ENCODE assay signal across 14 mouse cellular contexts in the genomic region with DNA sequence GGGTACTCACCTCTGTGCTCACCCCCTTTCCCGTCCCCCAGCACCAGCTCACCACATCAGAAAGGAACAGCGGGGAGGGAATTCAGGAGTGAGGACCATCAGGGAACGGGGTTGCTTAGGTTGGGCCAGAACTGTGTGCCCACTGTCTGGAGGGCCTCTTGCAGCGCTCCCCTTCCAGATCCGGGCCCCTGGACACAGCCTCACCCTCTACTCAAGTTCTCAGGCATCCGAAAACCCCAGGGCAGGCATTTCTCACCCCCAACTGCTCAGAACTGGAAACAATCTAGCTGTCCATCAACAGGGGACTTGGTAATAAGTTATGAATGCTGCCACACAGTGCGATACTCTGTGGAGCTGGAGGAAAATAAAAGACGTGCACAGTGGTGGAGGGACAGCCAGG. TPM values are rescaled to one million over a fixed set of nuclear protein-coding genes. Genes with fewer than 3 reads are reported as not detected.
DNase-seq lines count a peak whose midpoint lies in the region; ATAC-seq lines count a peak whose summit lies in the region.
"Had no signal": no experiment of that assay in that cellular context is flagged by ENCODE, and none has a peak within 500 bp of the region (broad histone marks: within the 10 kb centered on the region; RNA-seq: fewer than 3 reads in every experiment).

No protein-coding gene starts in this region.

- H3K9me3 ChIP-seq in neural tube, embryonic 13.5 days = no peaks in the 10 kb centered on the region
- H3K9me3 ChIP-seq in forebrain, embryonic 11.5 days (ENCODE audit: control insufficient read depth, low read length) = no peaks in the 10 kb centered on the region
- no peaks in the 10 kb centered on the region for H3K9me3 ChIP-seq in hindbrain, embryonic 13.5 days
- no peaks in the 10 kb centered on the region for H3K9me3 ChIP-seq in liver, embryonic 11.5 days (ENCODE audit: control insufficient read depth, low read length)
- H3K9me3 ChIP-seq: heart, embryonic 10.5 days had no signal

- peaks cover 37% of the 10 kb centered on the region for H3K4me1 ChIP-seq in neural tube, embryonic 13.5 days (replicated peaks)
- H3K4me1 ChIP-seq in forebrain, embryonic 11.5 days (replicated peaks; ENCODE audit: control insufficient read depth, insufficient read depth, low read length) = peaks cover 8% of the 10 kb centered on the region; the same call in 1 of the 2 replicates
- H3K4me1 ChIP-seq in hindbrain, embryonic 13.5 days (replicated peaks) = peaks cover 30% of the 10 kb centered on the region
- H3K4me1 ChIP-seq in liver, embryonic 11.5 days (replicated peaks; ENCODE audit: control insufficient read depth, insufficient read depth, low read length) = no peaks in the 10 kb centered on the region

- H3K4me2 ChIP-seq in neural tube, embryonic 13.5 days = no peak overlapping the region
- H3K4me2 ChIP-seq in forebrain, embryonic 11.5 days (ENCODE audit: low read depth, low read length, severe bottlenecking) = 0 out of 2 replicates have a peak overlapping the region, but pooled peaks have one; percentile 5
- no peak overlapping the region for H3K4me2 ChIP-seq in hindbrain, embryonic 13.5 days
- no peak overlapping the region for H3K4me2 ChIP-seq in liver, embryonic 11.5 days

- ATAC-seq in neural tube, embryonic 13.5 days (ENCODE audit: low read depth) = no peak
- ATAC-seq in forebrain, embryonic 11.5 days (replicated peaks; ENCODE audit: low FRiP score) = no peak
- ATAC-seq in hindbrain, embryonic 13.5 days (ENCODE audit: low FRiP score) = no peak
- ATAC-seq in monocyte, adult 5-6 weeks (replicated peaks; ENCODE audit: insufficient number of reproducible peaks, low FRiP score, low TSS enrichment, poor library complexity, severe bottlenecking) = no peak
- ATAC-seq in liver, embryonic 11.5 days (replicated peaks; ENCODE audit: low FRiP score) = no peak

- DNase-seq in neural tube, embryonic 10.5 days (ENCODE audit: extremely low spot score, low spot score) = no peak
- DNase-seq in forebrain, embryonic 11.5 days (ENCODE audit: low spot score) = peak; percentile 62
- DNase-seq in liver, embryonic 11.5 days (ENCODE audit: low spot score) = no peak
- DNase-seq in thymus, postnatal 25 days = no peak
- DNase-seq: cerebellum, adult 18-20 months; heart, postnatal 4 days; kidney, adult 18-20 months; lung, postnatal 36 days had no signal

- H3K9ac ChIP-seq in neural tube, embryonic 13.5 days = no peak overlapping the region
- no peak overlapping the region for H3K9ac ChIP-seq in forebrain, embryonic 11.5 days (ENCODE audit: low read length)
- H3K9ac ChIP-seq in hindbrain, embryonic 13.5 days = no peak overlapping the region
- no peak overlapping the region for H3K9ac ChIP-seq in liver, embryonic 11.5 days (ENCODE audit: low read depth, low read length)
- H3K9ac ChIP-seq: liver, embryonic 14.5 days had no signal

- no peaks in the 10 kb centered on the region for H3K27me3 ChIP-seq in neural tube, embryonic 13.5 days
- H3K27me3 ChIP-seq in forebrain, embryonic 11.5 days (ENCODE audit: control insufficient read depth, insufficient read depth, low read length) = no peaks in the 10 kb centered on the region
- H3K27me3 ChIP-seq in hindbrain, embryonic 13.5 days = 0 out of 2 replicates have a peak, but pooled peaks cover 3% of the 10 kb centered on the region
- H3K27me3 ChIP-seq in liver, embryonic 11.5 days (replicated peaks; ENCODE audit: control insufficient read depth, insufficient read depth, low read length) = peaks cover 8% of the 10 kb centered on the region

- 0 out of 2 replicates have a peak, but pooled peaks cover 7% of the 10 kb centered on the region for H3K36me3 ChIP-seq in neural tube, embryonic 13.5 days
- no peaks in the 10 kb centered on the region for H3K36me3 ChIP-seq in forebrain, embryonic 11.5 days (ENCODE audit: control insufficient read depth, insufficient read depth, low read length)
- no peaks in the 10 kb centered on the region for H3K36me3 ChIP-seq in hindbrain, embryonic 13.5 days
- no peaks in the 10 kb centered on the region for H3K36me3 ChIP-seq in liver, embryonic 11.5 days (ENCODE audit: control insufficient read depth, insufficient read depth, low read length)
- H3K36me3 ChIP-seq: heart, embryonic 10.5 days had no signal

- 41% methylated on average over 8 of the region's 8 CpGs for WGBS in neural tube, embryonic 13.5 days
- WGBS in forebrain, embryonic 11.5 days = 27% methylated on average over 8 of the region's 8 CpGs
- 24% methylated on average over 8 of the region's 8 CpGs for WGBS in hindbrain, embryonic 13.5 days
- 61% methylated on average over 8 of the region's 8 CpGs for WGBS in liver, embryonic 11.5 days

- peak overlapping the region; percentile 46 for H3K27ac ChIP-seq in neural tube, embryonic 13.5 days (replicated peaks)
- H3K27ac ChIP-seq in forebrain, embryonic 11.5 days (ENCODE audit: low read depth, low read length) = 0 out of 2 replicates have a peak overlapping the region, but pooled peaks have one; percentile 31
- peak overlapping the region; percentile 35; the same call in 1 of the 2 replicates for H3K27ac ChIP-seq in hindbrain, embryonic 13.5 days
- no peak overlapping the region for H3K27ac ChIP-seq in liver, embryonic 11.5 days (ENCODE audit: low read depth, low read length)
- H3K27ac ChIP-seq: heart, embryonic 10.5 days; liver, embryonic 14.5 days had no signal

- H3K4me3 ChIP-seq in neural tube, embryonic 13.5 days = no peak overlapping the region
- H3K4me3 ChIP-seq in forebrain, embryonic 11.5 days (ENCODE audit: low read depth, low read length) = no peak overlapping the region
- no peak overlapping the region for H3K4me3 ChIP-seq in hindbrain, embryonic 13.5 days
- H3K4me3 ChIP-seq in liver, embryonic 11.5 days (ENCODE audit: low read depth, low read length) = no peak overlapping the region
- H3K4me3 ChIP-seq: heart, embryonic 10.5 days had no signal

RNA-seq across cellular contexts. Expression of a gene that starts 44.7 kb away (rescaled TPM):
- polyA plus RNA-seq in neural tube, embryonic 13.5 days (2015; fragmentation: Nextera tagmentation; extraction: Ambion mirVana) = 42.3 and 48.7 TPM in 2 replicates
- polyA plus RNA-seq in forebrain, embryonic 11.5 days (2014; fragmentation: Nextera tagmentation; extraction: Ambion mirVana) = 2.4 and 3.7 TPM in 2 replicates
- 38.8 and 40.0 TPM in 2 replicates for polyA plus RNA-seq in hindbrain, embryonic 13.5 days (2015; fragmentation: Nextera tagmentation; extraction: Ambion mirVana)
- not detected in 3 replicates for total RNA-seq in monocyte, adult 5-6 weeks (2017)
- not detected in 2 replicates for polyA plus RNA-seq in liver, embryonic 11.5 days (2014; fragmentation: Nextera tagmentation; extraction: Ambion mirVana)
- total RNA-seq: common myeloid progenitor, adult 5-6 weeks had no signal
- polyA plus RNA-seq: liver, embryonic 14.5 days had no signal
